Mouse (Mus musculus) MEL (cell line): ENCODE data around the gene Fmod. TPM values are rescaled to one million over a fixed set of nuclear protein-coding genes. Genes with fewer than 3 reads are reported as not detected.

ENCODE experiments used
- polyA plus RNA-seq, 2 experiments: library from polyadenylated mRNA; stranded (reverse) in 1 of 2; unstranded in 1 of 2; fragments of >175 nt in 1 of 2; fragments of >200 nt in 1 of 2; gene quantifications; 2 replicates each; pipeline versions ENCODE4 v1.2.1 to v1.2.4; 2012; ENCODE audit warnings: low replicate concordance in 2 of 2, low read depth in 1 of 2; ENCODE audit not compliant: insufficient read length in 2 of 2, insufficient read depth in 1 of 2, missing spikeins in 1 of 2
- total RNA-seq: library from RNA; depleted of rRNA; stranded (reverse); fragments of 300-350 nt; gene quantifications from 2 replicates; pipeline ENCODE4 v1.2.3, GENCODE M21; 2012; rRNA removed

Gene Fmod
- total and polyA plus RNA-seq, 3 experiments: not detected

Other genes starting within 250 kb of the Fmod start
- gene Atp2b4, start 236.2 kb upstream of the Fmod start, total RNA-seq: 21.1 and 22.9 TPM in 2 replicates
- 10 to 100 TPM in 1 of 2 experiments, not detected in 1; 18.8 TPM for gene Atp2b4, start 236.2 kb upstream of the Fmod start, polyA plus RNA-seq
- gene Optc, start 129.3 kb upstream of the Fmod start, total RNA-seq: 0.23 and 0.27 TPM in 2 replicates
- under 1 TPM in 1 of 2 experiments, not detected in 1; 0.53 TPM for gene Optc, start 129.3 kb upstream of the Fmod start, polyA plus RNA-seq
- not detected in 2 replicates for gene Prelp, start 115.8 kb upstream of the Fmod start, total RNA-seq
- not detected for gene Prelp, start 115.8 kb upstream of the Fmod start, polyA plus RNA-seq
- gene Btg2, start 41.9 kb downstream of the Fmod start, total RNA-seq: 2.1 and 2.7 TPM in 2 replicates
- 1 to 10 TPM in 1 of 2 experiments, not detected in 1; 3.6 TPM for gene Btg2, start 41.9 kb downstream of the Fmod start, polyA plus RNA-seq
- not detected in 2 replicates for gene Chit1, start 74.0 kb downstream of the Fmod start, total RNA-seq
- gene Chit1, start 74.0 kb downstream of the Fmod start, polyA plus RNA-seq: not detected
- not detected in 2 replicates for gene Chil1, start 144.9 kb downstream of the Fmod start, total RNA-seq
- gene Chil1, start 144.9 kb downstream of the Fmod start, polyA plus RNA-seq: not detected
- gene Mybph, start 156.2 kb downstream of the Fmod start, total RNA-seq: not detected in 2 replicates
- not detected for gene Mybph, start 156.2 kb downstream of the Fmod start, polyA plus RNA-seq
- 0.03 TPM in 1 of 2 replicates, not detected in the other for gene Adora1, start 198.2 kb downstream of the Fmod start, total RNA-seq
- gene Adora1, start 198.2 kb downstream of the Fmod start, polyA plus RNA-seq: not detected